Mouse (Mus musculus) ES-Bruce4 (cell line): ENCODE measurements around the gene Tnfsf8. TPM values are rescaled to one million over a fixed set of nuclear protein-coding genes. Genes with fewer than 3 reads are reported as not detected.

Source experiments
- H3K27ac ChIP-seq: 2 replicates; pipeline ENCODE4 v1.5.1; 2012; ENCODE audit warnings: low read length, inconsistent platforms; ENCODE audit not compliant: insufficient read depth
- H3K27me3 ChIP-seq: 2 replicates; pipeline ENCODE4 v1.6.1; 2012; ENCODE audit warnings: mild to moderate bottlenecking, low read length, inconsistent platforms; ENCODE audit not compliant: control insufficient read depth, poor library complexity, insufficient read depth, severe bottlenecking
- H3K36me3 ChIP-seq: 2 replicates; pipeline ENCODE4 v1.6.1; 2012; ENCODE audit warnings: inconsistent platforms, mild to moderate bottlenecking, low read length, moderate library complexity; ENCODE audit not compliant: control insufficient read depth, poor library complexity, insufficient read depth, severe bottlenecking
- H3K4me1 ChIP-seq: one replicate; pipeline ENCODE4 v1.8.1; 2011; ENCODE audit warnings: low read length; ENCODE audit not compliant: control insufficient read depth, insufficient read depth
- H3K4me3 ChIP-seq: 2 replicates; pipeline ENCODE4 v1.5.1; 2011; ENCODE audit warnings: low read depth, mild to moderate bottlenecking, low read length
- H3K9ac ChIP-seq: 2 replicates; pipeline ENCODE4 v1.6.1; 2012; ENCODE audit warnings: low read depth, mild to moderate bottlenecking, inconsistent platforms; ENCODE audit not compliant: poor library complexity, severe bottlenecking
- H3K9me3 ChIP-seq: replicated peaks from 2 replicates; pipeline ENCODE4 v1.6.1; 2012; ENCODE audit warnings: mild to moderate bottlenecking, low read length, inconsistent platforms; ENCODE audit not compliant: control insufficient read depth, poor library complexity, insufficient read depth, severe bottlenecking
- CTCF ChIP-seq: IDR thresholded peaks from one replicate; pipeline ENCODE4 v1.8.1; 2011; ENCODE audit warnings: low read depth, low read length
- EP300 ChIP-seq: IDR thresholded peaks from 2 replicates; pipeline ENCODE4 v1.6.1; 2011; ENCODE audit warnings: low read depth, low read length; ENCODE audit not compliant: insufficient read depth
- POLR2A ChIP-seq: IDR thresholded peaks from one replicate; pipeline ENCODE4 v1.8.1; 2011; ENCODE audit warnings: low read length; ENCODE audit not compliant: insufficient read depth
- polyA plus RNA-seq: library from polyadenylated mRNA; stranded (reverse); fragments of >200 nt; gene quantifications from 2 replicates; pipeline ENCODE4 v1.2.4, GENCODE M21; 2011; ENCODE audit warnings: low read depth; ENCODE audit not compliant: missing spikeins, insufficient read depth, insufficient read length

Tnfsf8 gene
- polyA plus RNA-seq, 1 experiment, result not detected

DNA sequence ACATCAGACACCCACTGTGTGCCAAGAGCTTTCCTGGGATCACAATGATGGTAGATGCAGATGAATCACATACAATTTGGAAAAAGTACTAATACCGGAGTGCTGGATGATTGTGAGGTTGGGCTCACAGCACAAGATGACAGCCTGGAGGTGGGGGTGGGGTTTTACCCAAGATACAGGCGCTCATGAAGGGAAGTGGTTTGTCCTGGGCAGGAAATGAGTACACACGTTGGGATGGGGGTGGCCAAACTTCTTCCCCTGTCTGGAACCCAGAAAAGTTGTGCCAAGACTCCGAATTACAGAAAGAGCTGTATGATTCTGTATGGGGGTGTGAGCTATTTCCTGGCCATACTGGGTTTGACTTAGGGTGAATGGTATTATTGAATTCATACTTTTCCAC is 38.0 kb downstream of the Tnfsf8 start:
- no peak overlapping the region for H3K27ac ChIP-seq
- no peak for TF ChIP-seq CTCF
- no peak for TF ChIP-seq POLR2A
- TF ChIP-seq EP300, result no peak
- H3K4me1 ChIP-seq, result no peaks in the 10 kb centered on the region
- H3K4me3 ChIP-seq, result no peak overlapping the region
- no peaks in the 10 kb centered on the region for H3K36me3 ChIP-seq
- H3K27me3 ChIP-seq, result no peaks in the 10 kb centered on the region
- no peak overlapping the region for H3K9ac ChIP-seq
- no peaks in the 10 kb centered on the region for H3K9me3 ChIP-seq

DNA sequence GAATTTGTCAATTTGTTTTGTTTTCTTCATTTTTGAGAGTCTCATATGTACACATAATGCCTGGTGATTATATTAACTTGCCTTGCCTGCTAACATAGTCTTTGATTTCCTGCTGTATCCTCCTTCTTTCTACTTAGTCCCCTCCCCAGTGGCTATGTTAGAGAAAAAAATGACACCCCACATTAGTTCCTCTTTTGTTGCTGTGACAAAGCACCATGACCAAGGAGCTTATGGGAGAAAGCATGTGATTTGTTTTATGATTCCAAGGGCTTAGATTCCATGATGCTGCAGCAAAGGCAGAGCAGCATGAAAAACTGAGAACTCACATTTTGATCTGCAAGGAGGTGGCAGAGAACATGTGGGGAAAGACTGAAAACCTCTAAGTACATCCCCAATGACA is 43.6 kb downstream of the Tnfsf8 start:
- Histone ChIP-seq H3K27me3 (no peaks in the 10 kb centered on the region), H3K9ac (no peak overlapping the region), H3K9me3 (no peaks in the 10 kb centered on the region), H3K4me3 (no peak overlapping the region), H3K27ac (no peak overlapping the region), H3K4me1 (no peaks in the 10 kb centered on the region), H3K36me3 (no peaks in the 10 kb centered on the region)
- no peak for TF ChIP-seq CTCF
- no peak for TF ChIP-seq POLR2A
- no peak for TF ChIP-seq EP300

GRCm38 (mm10) chr4:63815668-63816067 is 45.5 kb downstream of the Tnfsf8 start:
- H3K4me1 ChIP-seq, result no peaks in the 10 kb centered on the region
- no peaks in the 10 kb centered on the region for H3K36me3 ChIP-seq
- H3K9ac ChIP-seq, result no peak overlapping the region
- no peak for TF ChIP-seq POLR2A
- TF ChIP-seq EP300, result no peak
- no peak for TF ChIP-seq CTCF
- no peak overlapping the region for H3K27ac ChIP-seq
- H3K4me3 ChIP-seq, result no peak overlapping the region
- no peaks in the 10 kb centered on the region for H3K27me3 ChIP-seq
- no peaks in the 10 kb centered on the region for H3K9me3 ChIP-seq

DNA sequence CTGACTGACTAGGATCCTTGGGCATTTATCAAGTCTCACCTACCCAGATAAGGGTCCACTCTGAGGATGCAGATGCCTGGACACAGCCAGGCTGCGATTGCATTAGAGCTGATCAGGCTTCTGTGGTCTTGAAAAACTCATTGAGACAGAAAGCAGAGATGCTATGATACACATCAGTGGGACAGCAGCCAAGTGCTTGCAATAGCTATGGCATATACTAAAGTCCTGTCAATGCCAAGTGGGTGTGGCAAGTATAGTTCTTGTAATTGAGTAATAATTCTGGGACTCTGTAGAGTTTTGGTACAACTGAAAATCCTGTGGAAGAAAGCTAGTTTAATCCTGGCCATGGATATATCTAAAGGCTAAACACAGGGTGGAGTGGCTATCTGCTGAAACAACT is 63.1 kb downstream of the Tnfsf8 start:
- H3K9me3 ChIP-seq, result no peaks in the 10 kb centered on the region
- no peaks in the 10 kb centered on the region for H3K27me3 ChIP-seq
- no peaks in the 10 kb centered on the region for H3K4me1 ChIP-seq
- H3K4me3 ChIP-seq, result no peak overlapping the region
- H3K9ac ChIP-seq, result no peak overlapping the region
- TF ChIP-seq EP300 (no peak), CTCF (no peak), POLR2A (no peak)
- H3K27ac ChIP-seq, result no peak overlapping the region
- no peaks in the 10 kb centered on the region for H3K36me3 ChIP-seq

DNA sequence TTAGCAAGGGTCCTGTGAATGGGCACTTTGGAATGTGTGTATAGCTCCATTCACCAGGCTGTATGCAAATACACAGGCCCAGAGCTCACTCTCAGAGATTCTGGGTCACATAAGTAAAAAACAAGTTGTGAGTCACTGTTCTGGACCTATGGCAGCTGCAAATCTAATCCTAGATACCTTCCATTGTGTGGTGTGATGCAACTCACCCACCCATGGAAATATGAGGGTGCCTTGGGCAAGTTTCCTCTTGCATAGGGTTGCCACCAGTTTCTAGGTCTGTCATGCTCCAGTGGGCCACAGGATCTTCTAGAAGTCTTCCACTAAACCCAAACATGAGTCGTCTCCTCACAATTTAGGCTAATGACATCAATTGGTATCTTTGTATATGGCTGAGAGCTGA is 64.6 kb downstream of the Tnfsf8 start:
- TF ChIP-seq POLR2A (no peak), CTCF (no peak), EP300 (no peak)
- Histone ChIP-seq H3K9ac (no peak overlapping the region), H3K36me3 (no peaks in the 10 kb centered on the region), H3K9me3 (no peaks in the 10 kb centered on the region), H3K4me3 (no peak overlapping the region), H3K27me3 (no peaks in the 10 kb centered on the region), H3K27ac (no peak overlapping the region), H3K4me1 (no peaks in the 10 kb centered on the region)

GRCm38 (mm10) chr4:63792328-63792727 is 68.8 kb downstream of the Tnfsf8 start:
- no peaks in the 10 kb centered on the region for H3K27me3 ChIP-seq
- no peaks in the 10 kb centered on the region for H3K9me3 ChIP-seq
- no peak overlapping the region for H3K27ac ChIP-seq
- H3K9ac ChIP-seq, result no peak overlapping the region
- no peaks in the 10 kb centered on the region for H3K36me3 ChIP-seq
- H3K4me1 ChIP-seq, result no peaks in the 10 kb centered on the region
- TF ChIP-seq CTCF (no peak), EP300 (no peak), POLR2A (no peak)
- no peak overlapping the region for H3K4me3 ChIP-seq

- no peaks in the 10 kb centered on the region for H3K27me3 ChIP-seq
- H3K9ac ChIP-seq, result no peak overlapping the region
- no peaks in the 10 kb centered on the region for H3K4me1 ChIP-seq
- no peak overlapping the region for H3K4me3 ChIP-seq
- no peaks in the 10 kb centered on the region for H3K36me3 ChIP-seq
- H3K9me3 ChIP-seq, result no peaks in the 10 kb centered on the region
- no peak overlapping the region for H3K27ac ChIP-seq
- TF ChIP-seq CTCF (no peak), EP300 (no peak), POLR2A (no peak)
Measured at GRCm38 (mm10) chr4:63785466-63785865, 75.7 kb downstream of the Tnfsf8 start.
